In the genomic region with DNA sequence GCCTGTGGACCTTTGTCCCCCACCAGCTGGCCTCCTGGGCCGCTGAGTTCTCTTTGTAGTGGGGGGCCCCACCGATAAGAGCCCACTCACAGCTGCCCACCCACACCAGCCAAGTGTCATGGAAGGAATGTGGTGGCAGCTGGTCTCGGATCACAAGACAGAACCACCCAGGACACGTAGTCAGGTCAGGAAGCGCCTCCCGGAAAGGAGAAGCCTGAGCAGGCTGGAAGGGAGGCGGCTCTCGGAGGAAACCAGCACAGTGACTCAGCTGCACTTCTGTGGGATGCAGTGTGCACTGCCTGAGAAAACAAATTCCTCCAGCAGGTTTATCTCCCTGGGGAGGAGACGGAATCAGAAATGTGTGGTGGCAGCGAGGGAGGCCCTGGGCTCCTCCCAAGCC, we compare ENCODE assay signal across 8 mouse cellular contexts.
DNase-seq lines count a peak whose midpoint lies in the region; ATAC-seq and TF ChIP-seq lines count a peak whose summit lies in the region.

No protein-coding gene starts in this region.

- H3K4me3 ChIP-seq in kidney, embryonic 14.5 days (ENCODE audit: low read length): no peak overlapping the region
- no peak overlapping the region for H3K4me3 ChIP-seq in kidney, postnatal 0 days (replicated peaks; ENCODE audit: low read depth, low read length)
- H3K4me3 ChIP-seq in megakaryocyte, embryonic 14.5 days (replicated peaks): peak overlapping the region; percentile 57

- TF ChIP-seq CTCF in kidney, postnatal 0 days (IDR thresholded peaks at IDR 0.05; ENCODE audit: low read depth): no peak

- peak; percentile 65 for DNase-seq in kidney, adult 11 months
- DNase-seq in frontal cortex, postnatal 36 days (ENCODE audit: low spot score in 2 of 2): peak; percentile 45 to 48
- peak; percentile 40 for DNase-seq in kidney, postnatal 0 days (ENCODE audit: low spot score)
- no peak for DNase-seq in gastrocnemius, adult 18-20 months (ENCODE audit: low spot score)
- DNase-seq in ovary, postnatal 36 days (ENCODE audit: low spot score): no peak
- DNase-seq in spleen, postnatal 36 days (ENCODE audit: low spot score in 2 of 2): no peak

- 49% methylated on average over 10 of the region's 10 CpGs for WGBS in kidney, embryonic 14.5 days
- 37% methylated on average over 10 of the region's 10 CpGs for WGBS in kidney, postnatal 0 days

- H3K4me2 ChIP-seq in kidney, embryonic 14.5 days (replicated peaks; ENCODE audit: low read depth, low read length): no peak overlapping the region
- no peak overlapping the region for H3K4me2 ChIP-seq in kidney, postnatal 0 days (ENCODE audit: low read length)

- peaks cover 6% of the 10 kb centered on the region; the same call in 1 of the 2 replicates for H3K4me1 ChIP-seq in kidney, embryonic 14.5 days (ENCODE audit: control insufficient read depth, insufficient read depth, low read length)
- peaks cover 25% of the 10 kb centered on the region; the same call in 1 of the 2 replicates for H3K4me1 ChIP-seq in kidney, postnatal 0 days (replicated peaks; ENCODE audit: insufficient read depth, low read length)
- peaks cover 72% of the 10 kb centered on the region for H3K4me1 ChIP-seq in megakaryocyte, embryonic 14.5 days

- ATAC-seq in kidney, embryonic 14.5 days (ENCODE audit: low FRiP score, low TSS enrichment): no peak
- ATAC-seq in kidney, postnatal 0 days (replicated peaks; ENCODE audit: low FRiP score, low read depth): no peak; the same call in 1 of the 2 replicates

- H3K27ac ChIP-seq in kidney, embryonic 14.5 days (ENCODE audit: low read depth, low read length): no peak overlapping the region
- H3K27ac ChIP-seq in kidney, postnatal 0 days: peak overlapping the region; percentile 25; the same call in 1 of the 2 replicates

- H3K27me3 ChIP-seq in kidney, embryonic 14.5 days (ENCODE audit: control insufficient read depth, insufficient read depth, low read length): no peaks in the 10 kb centered on the region
- H3K27me3 ChIP-seq in kidney, postnatal 0 days (ENCODE audit: insufficient read depth, low read length): no peaks in the 10 kb centered on the region
- H3K27me3 ChIP-seq in megakaryocyte, embryonic 14.5 days (replicated peaks): peaks cover 8% of the 10 kb centered on the region

- no peak overlapping the region for H3K9ac ChIP-seq in kidney, embryonic 14.5 days (ENCODE audit: low read depth, low read length)
- no peak overlapping the region for H3K9ac ChIP-seq in kidney, postnatal 0 days (ENCODE audit: low read depth, low read length)

- H3K9me3 ChIP-seq in kidney, embryonic 14.5 days (ENCODE audit: control insufficient read depth, low read length): no peaks in the 10 kb centered on the region
- H3K9me3 ChIP-seq in kidney, postnatal 0 days (replicated peaks; ENCODE audit: low read length): no peaks in the 10 kb centered on the region
- H3K9me3 ChIP-seq in megakaryocyte, embryonic 14.5 days: no peaks in the 10 kb centered on the region

- H3K36me3 ChIP-seq in kidney, embryonic 14.5 days (ENCODE audit: control insufficient read depth, insufficient read depth, low read length): no peaks in the 10 kb centered on the region
- no peaks in the 10 kb centered on the region for H3K36me3 ChIP-seq in kidney, postnatal 0 days (ENCODE audit: insufficient read depth, low read length)
- H3K36me3 ChIP-seq in megakaryocyte, embryonic 14.5 days (replicated peaks; ENCODE audit: low read length): no peaks in the 10 kb centered on the region

Comparison
In these comparisons a context has a peak if more than half of its experiments do, and no peak if none do; other contexts are left out.
1. DNase-seq: peak in kidney, adult 11 months (single experiment), frontal cortex, postnatal 36 days (2 of 2) and kidney, postnatal 0 days (single experiment); none in gastrocnemius, adult 18-20 months (single experiment), ovary, postnatal 36 days (single experiment) and spleen, postnatal 36 days (0 of 2).